Mouse (Mus musculus): ENCODE data around the gene Has3. TPM values are rescaled to one million over a fixed set of nuclear protein-coding genes. Genes with fewer than 3 reads are reported as not detected.

Has3 gene
- polyA plus RNA-seq, 2 experiments from 2014 or later = 0.43 to 0.44 TPM

- ATAC-seq = no peak
Observed at GRCm38 (mm10) chr8:106932376-106933065, 62.5 kb downstream of the Has3 start.

- no peak for ATAC-seq
Observed at GRCm38 (mm10) chr8:106933506-106934143, 63.6 kb downstream of the Has3 start.

Other genes with a start within 250 kb of the Has3 start
- gene Tango6, start 187.2 kb upstream of the Has3 start, polyA plus RNA-seq (2017; shearing (Covaris generic)) = 1 to 10 TPM; 5.7 to 6.3 TPM
- 10 to 100 TPM; 40.0 to 54.3 TPM for gene Utp4, start 23.4 kb downstream of the Has3 start, polyA plus RNA-seq (2017; shearing (Covaris generic))
- 1 to 10 TPM; 3.1 to 6.1 TPM for gene Sntb2, start 65.5 kb downstream of the Has3 start, polyA plus RNA-seq (2017; shearing (Covaris generic))
- 10 to 100 TPM; 32.8 to 33.1 TPM for gene Vps4a, start 161.0 kb downstream of the Has3 start, polyA plus RNA-seq (2017; shearing (Covaris generic))
- 1 to 10 TPM; 3.8 to 4.9 TPM for gene Pdf, start 178.4 kb downstream of the Has3 start, polyA plus RNA-seq (2017; shearing (Covaris generic))
- gene Cog8, start 186.4 kb downstream of the Has3 start, polyA plus RNA-seq (2017; shearing (Covaris generic)) = 10 to 100 TPM; 10.8 to 11.4 TPM
- gene Nip7, start 186.6 kb downstream of the Has3 start, polyA plus RNA-seq (2017; shearing (Covaris generic)) = 10 to 100 TPM; 67.9 to 87.2 TPM
- not detected for gene Tmed6, start 195.4 kb downstream of the Has3 start, polyA plus RNA-seq (2017; shearing (Covaris generic))
- gene Terf2, start 226.3 kb downstream of the Has3 start, polyA plus RNA-seq (2017; shearing (Covaris generic)) = 10 to 100 TPM; 11.2 TPM